Mouse (Mus musculus): ENCODE results near the gene Got2. TPM values are rescaled to one million over a fixed set of nuclear protein-coding genes. Genes with fewer than 3 reads are reported as not detected.

Got2 gene
- polyA plus RNA-seq, 1 experiment: 70.8 TPM

DNA sequence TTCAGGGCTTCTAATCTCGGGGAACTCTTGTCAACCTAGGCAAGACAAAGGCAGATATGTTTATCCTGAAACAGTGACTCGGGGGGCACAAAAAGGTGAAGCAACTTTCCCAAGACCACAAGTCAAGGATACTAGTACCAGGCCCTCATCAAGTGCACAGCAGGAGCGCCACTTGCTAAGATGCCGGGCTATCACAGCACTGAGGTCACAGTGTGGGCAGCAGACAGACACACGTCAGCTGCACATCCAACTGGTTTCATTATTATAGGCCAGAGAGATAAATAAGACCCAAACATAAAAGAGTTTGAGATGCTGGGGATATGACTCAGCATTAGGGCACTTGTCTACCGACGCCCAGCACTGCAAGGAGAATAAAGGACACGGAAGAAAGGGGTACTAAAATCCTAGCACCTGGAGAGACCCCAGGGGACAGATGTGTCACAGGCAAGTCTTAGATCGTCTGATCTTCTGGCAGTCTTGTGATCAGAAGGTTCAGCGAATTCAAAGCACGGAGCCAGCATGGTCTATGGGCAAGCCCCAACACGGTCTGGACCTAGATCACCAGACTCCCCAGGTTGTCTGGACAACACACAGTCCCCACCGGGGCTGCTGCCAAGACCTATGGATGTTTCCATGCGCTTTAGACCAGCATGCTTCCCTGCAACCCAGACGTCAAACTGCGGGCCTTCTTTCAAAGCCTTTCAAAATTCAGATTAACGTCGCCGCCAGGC, 39.4 kb downstream of the Got2 start:
- 92% methylated on average over 19 of the region's 19 CpGs for WGBS
- DNase-seq: no peak
- 0 out of 2 replicates have a peak, but pooled peaks cover 6% of the 10 kb centered on the region for H3K4me1 ChIP-seq (ENCODE audit: control insufficient read depth, insufficient read depth, low read length)
- H3K4me3 ChIP-seq (replicated peaks; ENCODE audit: extremely low read depth, low read depth, low read length): no peak overlapping the region
- TF ChIP-seq CTCF (IDR thresholded peaks at IDR 0.05; ENCODE audit: insufficient read depth, low read length): no peak
- TF ChIP-seq POLR2A (IDR thresholded peaks at IDR 0.05; ENCODE audit: borderline replicate concordance, extremely low read depth, low read depth, low read length): no peak

DNA sequence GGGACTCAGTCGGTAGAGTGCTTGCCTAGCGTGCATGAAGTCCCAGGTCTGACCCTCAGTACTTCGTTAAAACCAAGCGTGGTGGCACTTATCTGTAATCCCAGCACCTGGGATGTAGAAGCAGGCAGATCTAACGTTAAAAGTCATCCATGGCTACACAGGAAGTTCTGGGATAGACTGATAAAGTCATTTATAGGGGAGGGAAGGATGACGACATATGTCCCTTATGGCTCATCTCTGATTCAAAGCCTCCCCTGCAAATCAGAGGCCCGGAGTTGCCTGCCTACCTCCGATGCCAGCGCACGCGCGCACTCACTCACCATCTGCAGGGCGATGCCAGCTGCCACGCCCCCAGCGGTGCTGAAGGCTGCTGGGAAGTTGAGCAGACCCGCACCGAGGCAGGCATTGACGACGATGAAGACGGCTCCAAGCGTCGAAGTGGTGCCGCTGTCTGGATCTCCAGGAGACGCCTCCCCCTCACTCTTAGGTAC, 40.2 kb downstream of the Got2 start:
- no peak for DNase-seq
- Histone ChIP-seq H3K4me3 (replicated peaks; ENCODE audit: extremely low read depth, low read depth, low read length) (no peak overlapping the region), H3K4me1 (ENCODE audit: control insufficient read depth, insufficient read depth, low read length) (0 out of 2 replicates have a peak, but pooled peaks cover 3% of the 10 kb centered on the region)
- TF ChIP-seq CTCF (IDR thresholded peaks at IDR 0.05; ENCODE audit: insufficient read depth, low read length) (no peak), POLR2A (IDR thresholded peaks at IDR 0.05; ENCODE audit: borderline replicate concordance, extremely low read depth, low read depth, low read length) (no peak)
- 85% methylated on average over 24 of the region's 24 CpGs for WGBS

DNA sequence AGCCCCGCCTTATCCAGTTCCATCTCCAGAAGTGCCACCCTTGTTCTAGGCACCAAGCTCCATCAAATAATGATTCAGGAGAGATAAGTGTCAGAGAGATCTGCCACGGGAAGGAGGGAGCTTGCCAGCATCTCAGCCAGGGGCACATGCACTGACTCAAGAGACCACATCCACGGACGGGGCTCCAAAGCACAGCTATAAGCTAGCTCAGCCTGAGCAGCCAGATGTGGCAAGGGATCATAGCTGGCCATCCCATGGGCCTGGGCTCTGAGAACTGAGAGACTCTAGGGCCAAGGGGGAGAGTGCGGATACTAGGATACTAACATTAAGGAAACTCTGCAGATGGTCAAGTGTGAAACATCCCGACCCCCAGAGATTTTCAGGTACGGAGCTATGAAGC, 43.3 kb downstream of the Got2 start:
- Histone ChIP-seq H3K4me1 (ENCODE audit: control insufficient read depth, insufficient read depth, low read length) (no peaks in the 10 kb centered on the region), H3K4me3 (replicated peaks; ENCODE audit: extremely low read depth, low read depth, low read length) (no peak overlapping the region)
- DNase-seq: no peak
- WGBS: 87% methylated on average over 7 of the region's 7 CpGs
- no peak for TF ChIP-seq CTCF (IDR thresholded peaks at IDR 0.05; ENCODE audit: insufficient read depth, low read length)
- no peak for TF ChIP-seq POLR2A (IDR thresholded peaks at IDR 0.05; ENCODE audit: borderline replicate concordance, extremely low read depth, low read depth, low read length)

DNA sequence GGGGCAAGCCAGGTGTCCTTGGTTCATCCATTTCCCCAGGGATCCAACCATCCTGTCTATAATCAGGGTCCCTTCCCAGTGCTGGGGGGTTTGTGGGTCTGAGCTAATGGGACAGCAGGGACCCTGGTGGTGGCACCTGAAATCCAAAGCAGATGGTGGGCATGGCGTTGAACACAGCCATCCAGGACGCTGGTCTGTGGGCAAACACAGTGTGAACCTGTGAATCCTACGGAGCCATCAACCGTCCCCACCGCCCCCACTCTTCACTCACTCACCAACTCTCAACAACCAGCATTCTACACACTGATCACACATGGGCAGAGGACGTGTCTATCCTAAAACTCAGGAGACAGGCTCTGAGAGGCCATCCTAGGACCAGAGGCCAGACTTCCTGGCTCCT, 44.4 kb downstream of the Got2 start:
- 93% methylated on average over 6 of the region's 6 CpGs for WGBS
- Histone ChIP-seq H3K4me1 (ENCODE audit: control insufficient read depth, insufficient read depth, low read length) (no peaks in the 10 kb centered on the region), H3K4me3 (replicated peaks; ENCODE audit: extremely low read depth, low read depth, low read length) (no peak overlapping the region)
- TF ChIP-seq POLR2A (IDR thresholded peaks at IDR 0.05; ENCODE audit: borderline replicate concordance, extremely low read depth, low read depth, low read length): no peak
- no peak for TF ChIP-seq CTCF (IDR thresholded peaks at IDR 0.05; ENCODE audit: insufficient read depth, low read length)
- DNase-seq: no peak

DNA sequence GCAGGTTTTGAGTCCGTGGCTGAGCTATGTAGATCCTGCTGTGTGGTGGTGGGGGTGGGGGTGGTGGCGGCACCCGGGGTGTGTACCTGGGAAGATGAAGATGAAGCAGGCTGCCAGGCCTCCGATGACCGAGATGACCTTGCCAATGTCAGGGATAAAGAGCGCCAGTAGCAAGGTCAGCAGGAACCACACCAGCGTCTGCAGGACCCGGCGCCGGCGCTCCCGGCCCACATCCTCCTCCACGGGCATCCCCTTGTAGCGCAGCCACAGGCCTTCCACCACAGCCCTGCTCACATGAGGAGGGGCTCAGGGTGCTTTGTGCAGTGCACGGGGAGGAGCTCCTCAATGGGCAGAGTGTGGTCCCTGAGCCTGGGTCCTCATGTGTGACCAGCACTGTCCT, 46.9 kb downstream of the Got2 start:
- no peak for DNase-seq
- no peaks in the 10 kb centered on the region for H3K4me1 ChIP-seq (ENCODE audit: control insufficient read depth, insufficient read depth, low read length)
- TF ChIP-seq CTCF (IDR thresholded peaks at IDR 0.05; ENCODE audit: insufficient read depth, low read length): no peak
- no peak for TF ChIP-seq POLR2A (IDR thresholded peaks at IDR 0.05; ENCODE audit: borderline replicate concordance, extremely low read depth, low read depth, low read length)
- H3K4me3 ChIP-seq (replicated peaks; ENCODE audit: extremely low read depth, low read depth, low read length): no peak overlapping the region
- 91% methylated on average over 15 of the region's 15 CpGs for WGBS

DNA sequence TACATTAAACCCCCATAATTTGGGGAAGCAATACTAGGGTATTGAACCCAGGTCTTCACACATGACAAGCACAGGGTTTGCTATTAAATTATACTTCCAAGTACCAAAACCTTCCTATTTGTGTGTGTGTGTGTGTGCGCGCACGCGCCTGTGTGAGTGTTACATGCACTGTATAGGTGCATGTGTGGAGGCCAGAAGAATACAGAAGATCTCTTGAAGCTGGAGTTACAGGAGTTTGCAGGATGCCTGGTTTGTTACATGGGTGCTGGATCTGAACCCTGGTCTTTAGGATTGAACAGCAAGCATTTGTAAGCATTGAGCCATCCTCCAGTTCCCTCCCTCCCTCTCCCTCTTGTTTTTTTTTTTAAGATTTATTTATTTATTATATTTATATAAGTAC, 49.1 kb downstream of the Got2 start:
- H3K4me1 ChIP-seq (ENCODE audit: control insufficient read depth, insufficient read depth, low read length): no peaks in the 10 kb centered on the region
- no peak for DNase-seq
- H3K4me3 ChIP-seq (replicated peaks; ENCODE audit: extremely low read depth, low read depth, low read length): no peak overlapping the region
- no peak for TF ChIP-seq CTCF (IDR thresholded peaks at IDR 0.05; ENCODE audit: insufficient read depth, low read length)
- TF ChIP-seq POLR2A (IDR thresholded peaks at IDR 0.05; ENCODE audit: borderline replicate concordance, extremely low read depth, low read depth, low read length): no peak
- 100% methylated on average over 4 of the region's 4 CpGs for WGBS

DNA sequence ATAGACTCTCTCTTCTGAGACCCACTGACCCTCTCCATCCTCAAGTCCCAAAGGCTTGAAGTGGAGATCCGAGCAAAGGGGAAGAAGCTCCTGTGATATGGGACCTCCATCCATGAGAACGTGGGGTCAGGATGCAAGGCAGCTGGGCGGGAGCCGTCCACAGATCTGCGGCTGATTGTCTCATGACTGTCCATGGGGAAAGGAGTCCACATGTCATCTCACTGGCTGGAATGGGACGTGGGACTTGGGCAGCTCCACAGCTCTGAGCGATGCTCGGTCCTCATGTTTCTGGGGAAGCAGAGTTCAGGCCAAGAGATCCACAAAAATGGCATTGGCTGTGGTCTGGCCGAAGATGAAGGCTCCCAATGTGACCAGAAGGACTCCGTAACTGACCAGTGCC, 51.1 kb downstream of the Got2 start:
- WGBS: 92% methylated on average over 10 of the region's 10 CpGs
- TF ChIP-seq CTCF (IDR thresholded peaks at IDR 0.05; ENCODE audit: insufficient read depth, low read length) (no peak), POLR2A (IDR thresholded peaks at IDR 0.05; ENCODE audit: borderline replicate concordance, extremely low read depth, low read depth, low read length) (no peak)
- Histone ChIP-seq H3K4me1 (ENCODE audit: control insufficient read depth, insufficient read depth, low read length) (no peaks in the 10 kb centered on the region), H3K4me3 (replicated peaks; ENCODE audit: extremely low read depth, low read depth, low read length) (no peak overlapping the region)
- no peak for DNase-seq

DNA sequence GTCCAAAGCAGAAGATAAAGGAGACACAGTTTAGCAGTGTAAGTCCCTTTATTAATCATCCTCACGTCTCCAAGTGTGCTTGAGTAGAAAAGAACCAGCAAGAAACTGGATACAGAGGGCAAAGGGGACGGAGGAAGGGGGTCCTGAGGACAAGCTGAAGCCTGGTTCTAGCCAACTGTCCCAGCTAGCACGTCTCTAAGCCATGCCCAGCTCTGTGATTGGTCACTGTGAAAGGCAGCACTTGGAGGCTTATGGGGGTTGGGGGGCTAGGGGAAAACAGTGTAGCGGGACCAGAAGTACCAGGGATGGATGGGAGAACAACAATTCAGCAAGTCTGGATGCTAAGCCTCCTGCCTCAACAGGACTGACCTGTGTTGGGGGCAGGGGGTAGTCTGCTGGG, 52.5 kb downstream of the Got2 start:
- Histone ChIP-seq H3K4me3 (replicated peaks; ENCODE audit: extremely low read depth, low read depth, low read length) (no peak overlapping the region), H3K4me1 (ENCODE audit: control insufficient read depth, insufficient read depth, low read length) (no peaks in the 10 kb centered on the region)
- DNase-seq: no peak
- WGBS: 70% methylated on average over 4 of the region's 4 CpGs
- TF ChIP-seq CTCF (IDR thresholded peaks at IDR 0.05; ENCODE audit: insufficient read depth, low read length) (no peak), POLR2A (IDR thresholded peaks at IDR 0.05; ENCODE audit: borderline replicate concordance, extremely low read depth, low read depth, low read length) (no peak)

DNA sequence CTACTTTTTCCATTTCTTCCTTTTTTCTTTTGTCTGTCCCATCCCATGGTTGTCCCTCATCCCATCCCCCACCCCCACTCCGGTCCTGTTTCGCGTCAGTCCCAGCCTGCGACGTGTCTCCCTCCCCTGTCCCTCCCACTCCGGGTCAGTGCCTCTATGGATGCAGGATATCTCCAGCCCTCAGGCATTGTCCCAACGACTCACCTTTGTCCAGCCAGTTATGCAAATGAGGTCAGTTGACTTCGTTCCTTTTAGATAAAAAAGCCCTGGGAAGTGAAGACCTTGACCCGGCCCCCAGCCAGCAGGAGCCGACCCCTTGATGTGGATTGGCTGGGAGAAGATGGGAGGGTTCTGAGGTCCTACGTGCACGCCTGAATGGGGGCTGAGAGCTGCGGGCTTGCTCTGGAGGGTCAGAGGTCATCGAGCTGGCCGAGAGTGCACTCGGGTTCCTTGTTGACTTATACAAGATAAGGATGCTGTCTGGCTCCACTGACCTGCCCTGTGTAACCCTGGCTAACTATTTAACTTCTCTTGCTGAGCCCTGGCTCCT, 54.8 kb downstream of the Got2 start:
- Histone ChIP-seq H3K4me1 (ENCODE audit: control insufficient read depth, insufficient read depth, low read length) (no peaks in the 10 kb centered on the region), H3K4me3 (replicated peaks; ENCODE audit: extremely low read depth, low read depth, low read length) (no peak overlapping the region)
- 3% methylated on average over 16 of the region's 16 CpGs for WGBS
- TF ChIP-seq POLR2A (IDR thresholded peaks at IDR 0.05; ENCODE audit: borderline replicate concordance, extremely low read depth, low read depth, low read length) (no peak), CTCF (IDR thresholded peaks at IDR 0.05; ENCODE audit: insufficient read depth, low read length) (no peak)
- no peak for DNase-seq

Measured in lung, adult 2 months (tissue).